Mouse (Mus musculus): ENCODE data around the gene Hsf2bp. TPM values are rescaled to one million over a fixed set of nuclear protein-coding genes. Genes with fewer than 3 reads are reported as not detected.

Gene Hsf2bp
- polyA plus RNA-seq, 1 experiment from 2014 or later, result 0.78 TPM

- Histone ChIP-seq H3K9me3 (ENCODE audit: control insufficient read depth, low read depth, low read length) (no peaks in the 10 kb centered on the region), H3K36me3 (ENCODE audit: control insufficient read depth, insufficient read depth, low read length) (no peaks in the 10 kb centered on the region), H3K4me1 (ENCODE audit: control insufficient read depth, insufficient read depth, low read length) (no peaks in the 10 kb centered on the region), H3K9ac (replicated peaks; ENCODE audit: low read depth, low read length) (no peak overlapping the region), H3K27me3 (ENCODE audit: control insufficient read depth, insufficient read depth, low read length) (no peaks in the 10 kb centered on the region), H3K4me3 (ENCODE audit: low read depth, low read length) (no peak overlapping the region), H3K4me2 (replicated peaks; ENCODE audit: low read depth, low read length) (no peak overlapping the region), H3K27ac (ENCODE audit: low read length) (no peak overlapping the region)
- 92% methylated on average over 9 of the region's 9 CpGs for WGBS
- no peak for ATAC-seq (ENCODE audit: insufficient number of reproducible peaks, insufficient read depth, low FRiP score, low read depth)
Observed at GRCm38 (mm10) chr17:31954551-31955140, 81.5 kb downstream of the Hsf2bp start.

DNA sequence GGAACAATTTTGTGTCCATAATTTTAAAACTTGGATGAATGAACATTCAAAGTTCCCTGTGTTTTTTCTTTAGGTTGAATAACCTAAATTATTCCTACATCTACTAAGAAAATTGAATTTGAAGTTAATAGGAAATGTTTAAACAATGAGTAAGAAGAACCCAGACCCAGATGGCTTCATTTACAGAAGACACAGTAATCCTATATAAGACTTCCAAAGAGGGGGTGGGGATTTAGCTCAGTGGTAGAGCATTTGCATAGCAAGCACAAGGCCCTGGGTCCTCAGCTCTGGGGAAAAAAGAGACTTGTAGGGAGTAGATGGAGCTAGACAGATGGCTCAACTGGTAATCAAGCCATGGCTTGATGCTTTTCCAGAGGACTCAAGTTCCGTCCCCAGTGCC is 87.1 kb downstream of the Hsf2bp start:
- Histone ChIP-seq H3K9me3 (ENCODE audit: control insufficient read depth, low read depth, low read length) (no peaks in the 10 kb centered on the region), H3K27ac (ENCODE audit: low read length) (no peak overlapping the region), H3K4me3 (ENCODE audit: low read depth, low read length) (no peak overlapping the region), H3K4me1 (ENCODE audit: control insufficient read depth, insufficient read depth, low read length) (peaks cover 3% of the 10 kb centered on the region; the same call in 1 of the 2 replicates), H3K4me2 (replicated peaks; ENCODE audit: low read depth, low read length) (no peak overlapping the region), H3K9ac (replicated peaks; ENCODE audit: low read depth, low read length) (no peak overlapping the region), H3K36me3 (ENCODE audit: control insufficient read depth, insufficient read depth, low read length) (no peaks in the 10 kb centered on the region), H3K27me3 (ENCODE audit: control insufficient read depth, insufficient read depth, low read length) (no peaks in the 10 kb centered on the region)
- ATAC-seq (ENCODE audit: insufficient number of reproducible peaks, insufficient read depth, low FRiP score, low read depth), result no peak
- 78% methylated on average over 1 of the region's 1 CpGs for WGBS

- H3K4me2 ChIP-seq (replicated peaks; ENCODE audit: low read depth, low read length), result no peak overlapping the region
- H3K27me3 ChIP-seq (ENCODE audit: control insufficient read depth, insufficient read depth, low read length), result no peaks in the 10 kb centered on the region
- no peak overlapping the region for H3K9ac ChIP-seq (replicated peaks; ENCODE audit: low read depth, low read length)
- H3K27ac ChIP-seq (ENCODE audit: low read length), result no peak overlapping the region
- no peaks in the 10 kb centered on the region for H3K9me3 ChIP-seq (ENCODE audit: control insufficient read depth, low read depth, low read length)
- peaks cover 6% of the 10 kb centered on the region; the same call in 1 of the 2 replicates for H3K4me1 ChIP-seq (ENCODE audit: control insufficient read depth, insufficient read depth, low read length)
- ATAC-seq (ENCODE audit: insufficient number of reproducible peaks, insufficient read depth, low FRiP score, low read depth), result no peak
- no peaks in the 10 kb centered on the region for H3K36me3 ChIP-seq (ENCODE audit: control insufficient read depth, insufficient read depth, low read length)
- WGBS, result 94% methylated on average over 9 of the region's 9 CpGs
- no peak overlapping the region for H3K4me3 ChIP-seq (ENCODE audit: low read depth, low read length)
Observed at GRCm38 (mm10) chr17:31946436-31946835, 89.7 kb downstream of the Hsf2bp start.

DNA sequence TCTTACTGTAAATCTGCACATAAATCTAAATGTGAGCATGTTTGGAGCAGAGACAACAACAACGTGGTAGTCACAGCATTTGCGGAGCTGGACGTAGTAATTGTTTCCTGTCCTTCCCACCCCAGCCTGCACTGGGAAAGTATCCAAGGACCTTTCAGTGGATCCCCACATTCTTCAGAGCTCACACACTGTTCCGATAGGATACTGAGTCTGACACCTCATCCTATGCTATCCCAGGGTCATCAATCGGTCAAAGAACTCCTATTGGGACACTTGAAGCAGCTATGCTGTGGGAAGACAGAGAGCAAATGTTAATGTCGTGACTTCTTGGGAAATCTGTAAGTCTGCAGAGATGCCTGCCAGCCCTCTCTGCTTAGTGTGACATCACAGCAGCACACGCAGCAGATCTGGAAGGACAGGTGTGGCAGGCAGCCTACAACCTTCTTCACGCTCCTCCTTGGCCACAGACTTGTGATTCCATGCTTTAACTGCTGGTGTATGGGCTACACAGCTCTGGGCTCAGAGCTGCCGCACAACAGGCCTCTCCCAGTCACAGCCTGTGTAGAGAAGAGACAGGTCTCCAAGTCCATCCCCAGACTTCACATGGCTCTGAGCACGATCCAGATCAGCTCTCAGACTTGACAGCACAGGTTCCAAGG is 92.1 kb downstream of the Hsf2bp start:
- 55% methylated on average over 10 of the region's 10 CpGs for WGBS
- H3K9ac ChIP-seq (replicated peaks; ENCODE audit: low read depth, low read length), result no peak overlapping the region
- H3K4me2 ChIP-seq (replicated peaks; ENCODE audit: low read depth, low read length), result no peak overlapping the region
- no peaks in the 10 kb centered on the region for H3K36me3 ChIP-seq (ENCODE audit: control insufficient read depth, insufficient read depth, low read length)
- H3K4me3 ChIP-seq (ENCODE audit: low read depth, low read length), result no peak overlapping the region
- ATAC-seq (ENCODE audit: insufficient number of reproducible peaks, insufficient read depth, low FRiP score, low read depth), result no peak
- no peak overlapping the region for H3K27ac ChIP-seq (ENCODE audit: low read length)
- H3K9me3 ChIP-seq (ENCODE audit: control insufficient read depth, low read depth, low read length), result no peaks in the 10 kb centered on the region
- H3K4me1 ChIP-seq (ENCODE audit: control insufficient read depth, insufficient read depth, low read length), result peaks cover 11% of the 10 kb centered on the region; the same call in 1 of the 2 replicates
- H3K27me3 ChIP-seq (ENCODE audit: control insufficient read depth, insufficient read depth, low read length), result no peaks in the 10 kb centered on the region

- WGBS, result 58% methylated on average over 4 of the region's 4 CpGs
- H3K27ac ChIP-seq (ENCODE audit: low read length), result no peak overlapping the region
- no peak for ATAC-seq (ENCODE audit: insufficient number of reproducible peaks, insufficient read depth, low FRiP score, low read depth)
- peaks cover 19% of the 10 kb centered on the region; the same call in 1 of the 2 replicates for H3K4me1 ChIP-seq (ENCODE audit: control insufficient read depth, insufficient read depth, low read length)
- no peak overlapping the region for H3K4me3 ChIP-seq (ENCODE audit: low read depth, low read length)
- H3K27me3 ChIP-seq (ENCODE audit: control insufficient read depth, insufficient read depth, low read length), result no peaks in the 10 kb centered on the region
- no peaks in the 10 kb centered on the region for H3K36me3 ChIP-seq (ENCODE audit: control insufficient read depth, insufficient read depth, low read length)
- no peak overlapping the region for H3K4me2 ChIP-seq (replicated peaks; ENCODE audit: low read depth, low read length)
- H3K9ac ChIP-seq (replicated peaks; ENCODE audit: low read depth, low read length), result no peak overlapping the region
- no peaks in the 10 kb centered on the region for H3K9me3 ChIP-seq (ENCODE audit: control insufficient read depth, low read depth, low read length)
Observed at GRCm38 (mm10) chr17:31941616-31942015, 94.5 kb downstream of the Hsf2bp start.

- Histone ChIP-seq H3K4me3 (ENCODE audit: low read depth, low read length) (no peak overlapping the region), H3K4me2 (replicated peaks; ENCODE audit: low read depth, low read length) (no peak overlapping the region), H3K27ac (ENCODE audit: low read length) (no peak overlapping the region), H3K9ac (replicated peaks; ENCODE audit: low read depth, low read length) (no peak overlapping the region), H3K27me3 (ENCODE audit: control insufficient read depth, insufficient read depth, low read length) (no peaks in the 10 kb centered on the region), H3K9me3 (ENCODE audit: control insufficient read depth, low read depth, low read length) (no peaks in the 10 kb centered on the region), H3K36me3 (ENCODE audit: control insufficient read depth, insufficient read depth, low read length) (no peaks in the 10 kb centered on the region), H3K4me1 (ENCODE audit: control insufficient read depth, insufficient read depth, low read length) (peaks cover 21% of the 10 kb centered on the region; the same call in 1 of the 2 replicates)
- ATAC-seq (ENCODE audit: insufficient number of reproducible peaks, insufficient read depth, low FRiP score, low read depth), result no peak
- 70% methylated on average over 4 of the region's 4 CpGs for WGBS
Observed at GRCm38 (mm10) chr17:31940607-31941006, 95.5 kb downstream of the Hsf2bp start.

- Histone ChIP-seq H3K9me3 (ENCODE audit: control insufficient read depth, low read depth, low read length) (no peaks in the 10 kb centered on the region), H3K27ac (ENCODE audit: low read length) (no peak overlapping the region), H3K4me3 (ENCODE audit: low read depth, low read length) (no peak overlapping the region), H3K9ac (replicated peaks; ENCODE audit: low read depth, low read length) (no peak overlapping the region), H3K36me3 (ENCODE audit: control insufficient read depth, insufficient read depth, low read length) (no peaks in the 10 kb centered on the region), H3K27me3 (ENCODE audit: control insufficient read depth, insufficient read depth, low read length) (no peaks in the 10 kb centered on the region), H3K4me2 (replicated peaks; ENCODE audit: low read depth, low read length) (no peak overlapping the region), H3K4me1 (ENCODE audit: control insufficient read depth, insufficient read depth, low read length) (peaks cover 21% of the 10 kb centered on the region; the same call in 1 of the 2 replicates)
- ATAC-seq (ENCODE audit: insufficient number of reproducible peaks, insufficient read depth, low FRiP score, low read depth), result no peak
- WGBS, result 65% methylated on average over 16 of the region's 16 CpGs
Observed at GRCm38 (mm10) chr17:31939292-31940060, 96.7 kb downstream of the Hsf2bp start.

DNA sequence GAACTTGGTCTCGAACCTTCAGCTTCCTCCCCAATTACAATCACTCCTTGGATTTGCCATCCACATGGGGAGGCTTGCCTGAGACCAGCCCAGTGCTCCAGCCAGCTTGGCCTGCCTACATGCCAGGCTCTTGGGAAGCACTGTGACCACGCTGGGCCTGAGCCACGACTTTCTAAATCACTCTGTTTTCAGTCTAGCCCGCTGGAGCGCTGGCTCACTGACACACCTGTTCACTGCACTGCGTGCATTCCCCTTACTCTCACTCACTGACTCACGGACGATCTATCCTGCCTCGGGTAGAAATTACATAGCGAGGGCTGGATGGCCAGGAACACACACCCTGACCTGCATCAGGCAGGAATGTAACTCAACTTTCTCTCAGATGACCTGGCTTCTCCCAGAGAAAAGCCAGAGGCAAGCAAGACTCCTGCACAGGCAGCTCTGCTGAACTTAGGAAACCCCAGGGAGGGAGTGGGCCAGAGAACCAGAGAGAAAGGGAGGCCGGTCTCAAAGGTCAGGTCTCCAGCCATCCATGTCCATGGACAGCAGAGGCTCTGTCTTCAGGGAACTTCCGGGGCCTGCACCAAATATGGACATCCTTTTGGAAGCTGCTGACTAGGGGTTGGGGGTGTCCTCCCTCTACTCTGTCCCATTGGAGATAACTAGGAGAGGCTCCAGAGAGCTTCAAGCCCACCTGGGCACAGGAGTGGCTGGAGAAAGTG is 97.4 kb downstream of the Hsf2bp start:
- Histone ChIP-seq H3K9me3 (ENCODE audit: control insufficient read depth, low read depth, low read length) (no peaks in the 10 kb centered on the region), H3K27ac (ENCODE audit: low read length) (no peak overlapping the region), H3K36me3 (ENCODE audit: control insufficient read depth, insufficient read depth, low read length) (no peaks in the 10 kb centered on the region), H3K4me2 (replicated peaks; ENCODE audit: low read depth, low read length) (no peak overlapping the region), H3K4me1 (ENCODE audit: control insufficient read depth, insufficient read depth, low read length) (peaks cover 15% of the 10 kb centered on the region; the same call in 1 of the 2 replicates), H3K9ac (replicated peaks; ENCODE audit: low read depth, low read length) (no peak overlapping the region), H3K4me3 (ENCODE audit: low read depth, low read length) (no peak overlapping the region), H3K27me3 (ENCODE audit: control insufficient read depth, insufficient read depth, low read length) (no peaks in the 10 kb centered on the region)
- 74% methylated on average over 12 of the region's 12 CpGs for WGBS
- ATAC-seq (ENCODE audit: insufficient number of reproducible peaks, insufficient read depth, low FRiP score, low read depth), result no peak

Measured in stomach, embryonic 14.5 days (tissue).